Mouse (Mus musculus): Measurements from ENCODE around the gene Mrpl55. TPM values are rescaled to one million over a fixed set of nuclear protein-coding genes. Genes with fewer than 3 reads are reported as not detected.

The Mrpl55 gene
- polyA plus RNA-seq, 1 experiment from 2014 or later: 103 TPM

DNA sequence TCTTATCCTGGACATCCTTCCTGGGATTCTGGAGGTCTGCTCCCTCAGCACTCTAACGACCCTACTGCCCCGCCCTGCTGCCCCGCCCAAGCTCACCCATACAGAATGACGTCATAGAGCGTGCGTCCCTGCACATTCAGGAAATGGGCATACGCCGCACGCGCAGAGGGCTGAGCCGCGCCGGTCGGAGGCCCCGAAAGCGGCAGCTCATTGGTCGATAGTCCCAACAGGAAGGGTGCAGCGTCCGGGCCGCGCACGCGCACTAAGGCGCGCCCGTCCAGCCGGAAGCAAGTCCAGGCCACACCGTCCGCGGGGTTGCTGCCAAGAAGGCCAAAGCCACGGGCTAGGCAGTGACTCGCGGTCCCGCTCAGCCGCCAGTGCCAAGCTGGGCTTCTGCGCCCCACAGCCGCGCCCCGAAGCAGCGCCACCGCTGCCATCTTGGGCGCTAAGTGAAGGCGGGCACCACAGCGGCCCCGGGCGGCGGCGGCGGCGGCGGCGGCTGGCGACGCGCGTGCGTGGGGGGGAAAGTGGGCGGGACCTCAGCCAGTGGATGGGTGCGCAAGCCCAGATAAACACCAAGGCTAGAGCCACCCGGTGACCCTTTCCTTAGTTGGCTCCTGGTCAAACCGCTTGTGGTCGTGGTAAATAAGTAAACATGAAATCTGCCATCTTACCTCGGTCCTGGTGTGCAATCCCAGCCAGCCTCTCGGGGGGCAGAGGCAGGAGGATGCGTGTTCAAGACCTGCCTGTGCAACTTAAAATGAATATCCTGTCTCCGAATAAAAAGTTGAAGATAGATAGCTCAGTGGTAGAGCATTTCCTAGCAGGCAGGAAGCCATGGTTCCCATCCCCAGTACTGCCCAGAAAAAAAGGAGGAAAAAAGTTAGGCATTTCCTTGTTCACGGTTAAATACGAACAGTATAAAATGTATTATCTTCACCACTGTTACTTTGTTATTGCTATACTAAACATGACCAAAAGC lies 38.7 kb upstream of the Mrpl55 start, which contains the start of gene Iba57:
Iba57 (minus strand) TSS at position 485 of the 982 bp plus-strand sequence.
- H3K4me2 ChIP-seq (replicated peaks; ENCODE audit: low read depth, low read length): peak within 1 kb of the TSS; percentile 57
- H3K9me3 ChIP-seq (ENCODE audit: control insufficient read depth, low read depth, low read length): no peaks in the 10 kb centered on the region
- H3K9ac ChIP-seq (replicated peaks; ENCODE audit: low read depth, low read length): peak within 1 kb of the TSS; percentile 77

DNA sequence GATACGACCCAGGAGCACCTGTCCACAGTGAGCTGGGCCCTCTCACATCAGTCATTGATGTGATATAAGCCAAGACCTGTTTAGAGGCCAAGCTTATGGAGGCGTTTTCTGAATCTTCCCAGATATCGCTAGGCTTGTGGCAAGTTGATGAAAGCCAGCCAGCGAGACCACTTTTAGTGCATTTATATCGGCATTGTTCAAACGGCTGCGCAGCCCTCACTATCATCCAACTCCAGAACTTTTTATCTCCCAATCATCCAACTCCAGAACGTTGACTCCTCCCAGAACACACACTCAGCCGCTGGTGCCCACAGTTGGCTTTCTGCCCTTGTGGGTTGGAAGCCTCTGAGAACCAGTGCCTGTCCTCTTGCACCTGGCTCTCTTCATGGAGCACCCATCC lies 37.9 kb upstream of the Mrpl55 start:
- peak overlapping the region; percentile 62; the same call in 1 of the 2 replicates for H3K4me3 ChIP-seq (ENCODE audit: low read depth, low read length)
- peak overlapping the region; percentile 98 for H3K27ac ChIP-seq (ENCODE audit: low read length)
- 79% methylated on average over 9 of the region's 9 CpGs for WGBS
- 0 out of 2 replicates have a peak, but pooled peaks cover 5% of the 10 kb centered on the region for H3K4me1 ChIP-seq (ENCODE audit: control insufficient read depth, insufficient read depth, low read length)
- peak overlapping the region; percentile 57 for H3K4me2 ChIP-seq (replicated peaks; ENCODE audit: low read depth, low read length)
- H3K27me3 ChIP-seq (ENCODE audit: control insufficient read depth, insufficient read depth, low read length): no peaks in the 10 kb centered on the region
- no peaks in the 10 kb centered on the region for H3K9me3 ChIP-seq (ENCODE audit: control insufficient read depth, low read depth, low read length)
- no peaks in the 10 kb centered on the region for H3K36me3 ChIP-seq (ENCODE audit: control insufficient read depth, insufficient read depth, low read length)
- H3K9ac ChIP-seq (replicated peaks; ENCODE audit: low read depth, low read length): no peak overlapping the region
- no peak for ATAC-seq (ENCODE audit: insufficient number of reproducible peaks, insufficient read depth, low FRiP score, low read depth)

More for the DNA sequence above, 38.7 kb upstream of the Mrpl55 start, which contains the start of gene Iba57:
- Histone ChIP-seq H3K4me1 (ENCODE audit: control insufficient read depth, insufficient read depth, low read length) (0 out of 2 replicates have a peak, but pooled peaks cover 5% of the 10 kb centered on the region), H3K27ac (ENCODE audit: low read length) (peak within 1 kb of the TSS; percentile 98), H3K27me3 (ENCODE audit: control insufficient read depth, insufficient read depth, low read length) (no peaks in the 10 kb centered on the region), H3K36me3 (ENCODE audit: control insufficient read depth, insufficient read depth, low read length) (peaks cover under 1% of the 10 kb centered on the region; the same call in 1 of the 2 replicates), H3K4me3 (ENCODE audit: low read depth, low read length) (peak within 1 kb of the TSS; percentile 62)
- peak; percentile 98 for ATAC-seq (ENCODE audit: insufficient number of reproducible peaks, insufficient read depth, low FRiP score, low read depth)
- 3% methylated on average over 63 of the region's 68 CpGs for WGBS

DNA sequence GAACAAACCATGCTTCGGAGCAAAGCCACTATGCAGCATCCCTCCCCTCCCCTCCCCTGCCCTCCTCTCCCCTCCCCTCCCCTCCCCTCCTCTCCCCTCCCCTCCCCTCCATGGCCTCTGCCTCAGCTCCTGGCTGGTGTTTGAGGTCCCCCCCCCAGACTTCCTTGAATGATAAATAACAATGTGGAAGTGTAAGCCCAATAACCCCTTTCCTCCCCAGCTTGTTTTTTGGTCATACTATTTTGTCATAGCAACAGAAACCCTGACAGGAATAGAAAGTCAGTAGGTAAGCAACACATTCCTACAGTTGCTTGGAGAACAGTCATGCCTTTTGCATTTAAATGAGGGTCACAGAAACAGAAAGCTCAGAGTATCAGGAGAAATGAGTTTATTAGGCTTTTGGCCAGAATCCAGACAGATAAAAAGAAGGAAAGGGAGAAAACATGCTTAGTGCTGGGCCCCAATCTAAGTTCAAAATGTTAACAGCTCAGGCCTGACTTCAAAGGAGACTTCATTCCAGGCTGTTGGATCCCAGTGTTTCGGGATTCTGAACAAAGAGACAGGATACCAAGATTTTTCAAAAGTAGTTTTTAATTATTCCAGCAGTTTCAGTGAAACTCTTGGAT lies 36.6 kb upstream of the Mrpl55 start:
- ATAC-seq (ENCODE audit: insufficient number of reproducible peaks, insufficient read depth, low FRiP score, low read depth): no peak
- Histone ChIP-seq H3K9me3 (ENCODE audit: control insufficient read depth, low read depth, low read length) (no peaks in the 10 kb centered on the region), H3K4me2 (replicated peaks; ENCODE audit: low read depth, low read length) (no peak overlapping the region), H3K27ac (ENCODE audit: low read length) (no peak overlapping the region), H3K27me3 (ENCODE audit: control insufficient read depth, insufficient read depth, low read length) (no peaks in the 10 kb centered on the region), H3K9ac (replicated peaks; ENCODE audit: low read depth, low read length) (no peak overlapping the region), H3K4me3 (ENCODE audit: low read depth, low read length) (no peak overlapping the region), H3K36me3 (ENCODE audit: control insufficient read depth, insufficient read depth, low read length) (no peaks in the 10 kb centered on the region), H3K4me1 (ENCODE audit: control insufficient read depth, insufficient read depth, low read length) (0 out of 2 replicates have a peak, but pooled peaks cover 5% of the 10 kb centered on the region)
- 60% methylated on average over 2 of the region's 2 CpGs for WGBS

DNA sequence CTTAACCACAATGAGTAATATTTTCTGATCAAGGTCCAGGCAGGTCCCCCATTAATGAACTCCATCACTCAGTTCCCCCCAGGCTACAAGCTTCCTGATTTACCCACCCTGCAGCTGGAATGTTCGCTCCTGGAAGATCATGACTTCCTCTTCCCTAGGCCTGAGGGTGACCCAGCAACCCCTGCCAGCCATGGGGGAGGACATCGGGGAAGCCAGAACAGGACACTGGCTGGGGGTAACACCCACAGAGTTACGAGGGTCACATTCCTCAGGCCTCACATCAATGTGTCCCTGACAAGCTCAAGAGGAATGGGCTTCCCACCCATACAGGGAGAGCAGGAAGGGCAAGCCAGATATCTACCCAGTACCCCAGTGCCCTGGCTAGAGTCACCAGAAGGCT lies 32.5 kb upstream of the Mrpl55 start:
- Histone ChIP-seq H3K27ac (ENCODE audit: low read length) (no peak overlapping the region), H3K4me1 (ENCODE audit: control insufficient read depth, insufficient read depth, low read length) (no peaks in the 10 kb centered on the region), H3K9ac (replicated peaks; ENCODE audit: low read depth, low read length) (no peak overlapping the region), H3K4me2 (replicated peaks; ENCODE audit: low read depth, low read length) (no peak overlapping the region), H3K27me3 (ENCODE audit: control insufficient read depth, insufficient read depth, low read length) (no peaks in the 10 kb centered on the region; the same call in 1 of the 2 replicates), H3K36me3 (ENCODE audit: control insufficient read depth, insufficient read depth, low read length) (no peaks in the 10 kb centered on the region), H3K9me3 (ENCODE audit: control insufficient read depth, low read depth, low read length) (no peaks in the 10 kb centered on the region), H3K4me3 (ENCODE audit: low read depth, low read length) (no peak overlapping the region)
- ATAC-seq (ENCODE audit: insufficient number of reproducible peaks, insufficient read depth, low FRiP score, low read depth): no peak
- 50% methylated on average over 3 of the region's 3 CpGs for WGBS

DNA sequence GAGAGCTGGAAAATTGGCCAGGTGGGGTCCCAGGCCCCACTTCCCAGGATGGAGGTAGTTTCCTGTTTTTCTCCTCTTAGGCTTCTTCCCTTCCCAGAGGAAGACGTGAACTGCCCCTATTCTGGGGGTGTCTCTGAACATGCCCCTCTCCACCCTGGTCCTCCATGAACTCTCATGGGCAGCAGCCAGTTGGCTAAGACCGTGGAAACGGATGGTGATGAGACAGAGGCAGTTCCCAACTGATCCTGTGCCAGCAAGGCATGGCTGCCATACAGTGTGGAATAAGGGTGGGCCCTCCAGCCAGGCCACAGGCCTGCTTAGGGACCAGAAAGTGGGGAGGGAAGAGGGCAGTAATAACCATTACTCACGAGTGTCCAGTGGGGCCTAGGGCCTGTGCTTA lies 31.7 kb upstream of the Mrpl55 start:
- no peak overlapping the region for H3K27ac ChIP-seq (ENCODE audit: low read length)
- H3K36me3 ChIP-seq (ENCODE audit: control insufficient read depth, insufficient read depth, low read length): no peaks in the 10 kb centered on the region
- no peak for ATAC-seq (ENCODE audit: insufficient number of reproducible peaks, insufficient read depth, low FRiP score, low read depth)
- 73% methylated on average over 4 of the region's 4 CpGs for WGBS
- H3K27me3 ChIP-seq (ENCODE audit: control insufficient read depth, insufficient read depth, low read length): peaks cover 6% of the 10 kb centered on the region
- no peaks in the 10 kb centered on the region for H3K9me3 ChIP-seq (ENCODE audit: control insufficient read depth, low read depth, low read length)
- H3K9ac ChIP-seq (replicated peaks; ENCODE audit: low read depth, low read length): no peak overlapping the region
- H3K4me1 ChIP-seq (ENCODE audit: control insufficient read depth, insufficient read depth, low read length): no peaks in the 10 kb centered on the region
- H3K4me2 ChIP-seq (replicated peaks; ENCODE audit: low read depth, low read length): no peak overlapping the region
- H3K4me3 ChIP-seq (ENCODE audit: low read depth, low read length): no peak overlapping the region

DNA sequence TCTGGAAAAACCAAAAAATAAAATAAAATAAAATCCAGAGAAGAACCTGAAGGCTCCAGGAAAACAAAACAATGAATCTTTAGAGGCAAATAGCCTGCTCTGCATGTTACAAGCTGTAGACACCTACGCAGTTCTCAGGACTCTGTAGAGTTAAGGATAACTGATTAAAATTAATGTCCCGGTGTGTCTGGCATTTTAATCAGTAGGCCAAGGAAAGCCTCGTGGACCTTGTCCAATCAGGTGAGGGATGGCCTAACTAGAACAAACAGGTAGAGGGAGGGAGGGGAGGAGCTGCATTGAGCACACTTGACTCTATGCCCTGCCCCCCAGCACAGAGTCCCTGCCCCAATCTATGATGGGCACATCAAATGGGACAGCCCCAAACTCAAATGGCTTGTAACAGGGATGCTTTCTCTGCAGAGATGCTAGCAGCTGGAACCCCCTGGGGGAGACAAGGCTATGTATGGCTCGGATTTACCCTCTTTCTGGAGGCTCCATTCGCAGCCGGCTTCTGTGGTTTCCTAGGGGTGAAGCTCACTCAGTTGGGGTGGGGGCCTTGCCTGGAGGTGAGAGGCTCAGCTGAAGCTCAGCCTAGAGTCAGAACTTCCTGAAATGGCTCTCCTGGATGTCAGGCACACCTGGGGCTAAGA lies 28.0 kb upstream of the Mrpl55 start:
- no peaks in the 10 kb centered on the region for H3K36me3 ChIP-seq (ENCODE audit: control insufficient read depth, insufficient read depth, low read length)
- no peak overlapping the region for H3K27ac ChIP-seq (ENCODE audit: low read length)
- H3K9ac ChIP-seq (replicated peaks; ENCODE audit: low read depth, low read length): no peak overlapping the region
- WGBS: 44% methylated on average over 6 of the region's 6 CpGs
- no peak for ATAC-seq (ENCODE audit: insufficient number of reproducible peaks, insufficient read depth, low FRiP score, low read depth)
- no peak overlapping the region for H3K4me2 ChIP-seq (replicated peaks; ENCODE audit: low read depth, low read length)
- H3K9me3 ChIP-seq (ENCODE audit: control insufficient read depth, low read depth, low read length): no peaks in the 10 kb centered on the region
- no peak overlapping the region for H3K4me3 ChIP-seq (ENCODE audit: low read depth, low read length)
- H3K27me3 ChIP-seq (ENCODE audit: control insufficient read depth, insufficient read depth, low read length): peaks cover 40% of the 10 kb centered on the region
- peaks cover 4% of the 10 kb centered on the region; the same call in 1 of the 2 replicates for H3K4me1 ChIP-seq (ENCODE audit: control insufficient read depth, insufficient read depth, low read length)

DNA sequence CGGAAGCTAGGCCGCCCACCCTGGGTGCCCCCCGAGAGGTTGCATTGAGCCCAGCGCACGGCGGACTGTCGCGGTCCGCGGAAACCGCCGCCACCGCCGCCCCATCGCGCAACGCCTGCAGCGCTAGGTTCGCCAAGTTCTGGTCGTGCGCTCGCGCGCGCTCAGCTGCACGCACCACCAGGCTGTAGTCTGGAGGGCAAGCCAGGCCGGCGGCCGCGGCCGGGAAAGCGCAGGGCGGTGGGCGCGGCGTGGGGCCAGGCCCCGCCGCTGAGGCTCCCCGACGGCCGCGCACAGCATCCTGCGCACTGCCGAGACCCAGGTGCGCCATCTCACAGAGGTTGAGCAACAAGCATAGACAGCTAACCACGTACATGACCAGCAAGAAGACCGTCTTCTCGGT lies 25.8 kb upstream of the Mrpl55 start:
- no peak for ATAC-seq (ENCODE audit: insufficient number of reproducible peaks, insufficient read depth, low FRiP score, low read depth)
- Histone ChIP-seq H3K27ac (ENCODE audit: low read length) (no peak overlapping the region), H3K36me3 (ENCODE audit: control insufficient read depth, insufficient read depth, low read length) (no peaks in the 10 kb centered on the region), H3K9me3 (ENCODE audit: control insufficient read depth, low read depth, low read length) (no peaks in the 10 kb centered on the region), H3K9ac (replicated peaks; ENCODE audit: low read depth, low read length) (no peak overlapping the region), H3K4me2 (replicated peaks; ENCODE audit: low read depth, low read length) (peak overlapping the region; percentile 30), H3K4me1 (ENCODE audit: control insufficient read depth, insufficient read depth, low read length) (peaks cover 4% of the 10 kb centered on the region; the same call in 1 of the 2 replicates), H3K4me3 (ENCODE audit: low read depth, low read length) (peak overlapping the region; percentile 17), H3K27me3 (ENCODE audit: control insufficient read depth, insufficient read depth, low read length) (peaks cover 43% of the 10 kb centered on the region)
- WGBS: 2% methylated on average over 48 of the region's 48 CpGs

DNA sequence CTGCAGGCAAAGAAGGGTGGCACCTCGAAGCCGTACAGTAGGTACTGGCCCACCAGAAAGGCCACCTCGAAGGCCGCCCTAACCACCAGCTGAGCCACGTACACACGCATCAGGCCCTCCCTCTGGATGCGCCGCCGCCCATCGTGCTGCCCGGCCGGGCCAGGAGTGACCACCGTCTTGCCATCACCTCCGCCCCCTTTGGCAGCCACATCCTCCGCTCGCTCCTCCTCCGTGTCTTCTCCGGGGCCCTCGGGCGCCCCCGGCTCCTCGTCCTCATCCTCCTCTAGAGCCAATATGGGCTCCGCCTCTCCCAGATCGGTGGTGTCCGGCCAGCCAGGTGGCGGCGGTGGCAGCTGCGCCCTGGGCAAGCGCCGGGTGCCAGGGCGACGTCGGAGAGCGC lies 25.4 kb upstream of the Mrpl55 start:
- Histone ChIP-seq H3K4me2 (replicated peaks; ENCODE audit: low read depth, low read length) (peak overlapping the region; percentile 30), H3K27me3 (ENCODE audit: control insufficient read depth, insufficient read depth, low read length) (peaks cover 43% of the 10 kb centered on the region), H3K4me3 (ENCODE audit: low read depth, low read length) (peak overlapping the region; percentile 17; the same call in 1 of the 2 replicates), H3K4me1 (ENCODE audit: control insufficient read depth, insufficient read depth, low read length) (peaks cover 4% of the 10 kb centered on the region; the same call in 1 of the 2 replicates), H3K9me3 (ENCODE audit: control insufficient read depth, low read depth, low read length) (no peaks in the 10 kb centered on the region), H3K9ac (replicated peaks; ENCODE audit: low read depth, low read length) (no peak overlapping the region), H3K27ac (ENCODE audit: low read length) (no peak overlapping the region), H3K36me3 (ENCODE audit: control insufficient read depth, insufficient read depth, low read length) (no peaks in the 10 kb centered on the region)
- WGBS: 8% methylated on average over 34 of the region's 34 CpGs
- no peak for ATAC-seq (ENCODE audit: insufficient number of reproducible peaks, insufficient read depth, low FRiP score, low read depth)

All from stomach, embryonic 14.5 days (tissue).